Mouse (Mus musculus): ENCODE measurements around the gene Thap7. TPM values are rescaled to one million over a fixed set of nuclear protein-coding genes. Genes with fewer than 3 reads are reported as not detected.
"Not testable (repeated sequence)": the region's sequence is repeated elsewhere in the genome, so short reads cannot be mapped to it uniquely, and the experiment has no call there.

The Thap7 gene
- 10 to 100 TPM; 33.2 to 34.8 TPM for total RNA-seq (2021)

- peak; percentile 94 to 98 for DNase-seq (ENCODE audit: extremely low spot score in 1 of 2, low spot score in 2 of 2)
- intact Hi-C loops (cut with DNase I) = no loop called here
These were observed at the start of gene Thap7 for GRCm38 (mm10) chr16:17530640-17531288. TSS of gene Thap7 (minus strand) at chr16:17531136.

- no peak for DNase-seq (ENCODE audit: extremely low spot score in 1 of 2, low spot score in 2 of 2)
- intact Hi-C loops (cut with DNase I) = no loop called here
These were observed 45.9 kb upstream of the Thap7 start for GRCm38 (mm10) chr16:17576825-17577215.

DNA sequence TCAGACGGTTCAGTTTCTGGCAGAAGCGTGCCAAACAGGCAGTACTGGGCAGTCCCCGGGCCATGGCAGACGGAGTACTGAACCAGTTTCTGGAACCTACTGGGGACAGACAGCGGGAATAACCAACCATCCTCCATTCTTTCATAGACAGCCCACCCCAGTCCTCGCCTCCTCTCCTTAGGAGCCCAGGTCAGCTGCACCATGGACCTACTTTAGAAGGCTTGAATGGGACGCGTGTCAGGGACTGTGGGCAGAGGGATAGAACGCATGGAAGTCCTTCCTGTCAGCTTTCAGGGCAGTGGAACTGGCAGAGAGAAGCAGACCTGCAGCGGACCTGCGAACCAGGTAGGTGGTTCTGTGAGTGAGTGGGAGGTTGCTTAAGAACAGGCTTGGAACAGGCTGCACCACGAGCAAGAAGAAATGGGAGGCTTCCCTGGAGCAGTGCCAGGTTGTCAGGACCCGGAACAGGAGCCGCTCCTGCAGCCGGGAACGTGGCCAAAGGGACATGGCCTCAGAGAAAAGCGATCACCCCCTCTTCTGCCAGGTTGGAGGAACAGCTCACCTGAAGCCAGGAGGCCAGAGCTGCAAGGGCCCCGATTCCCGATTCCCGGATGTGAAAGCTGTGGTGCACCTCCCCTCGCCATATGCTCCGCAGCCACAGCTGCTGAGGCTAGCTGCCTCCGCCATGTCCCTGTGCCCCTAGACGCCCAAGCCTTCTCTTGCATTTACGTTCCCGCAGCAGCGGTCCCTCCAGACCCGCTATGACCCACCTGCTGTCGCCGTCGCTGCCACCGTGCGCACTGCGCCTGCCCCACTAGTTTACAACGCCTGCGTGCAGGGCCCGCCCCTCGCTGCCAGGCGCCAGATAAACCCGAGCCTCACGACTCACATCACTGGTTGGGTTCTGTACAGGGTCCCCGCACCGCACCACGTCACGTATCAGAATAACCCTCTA lies 45.2 kb upstream of the Thap7 start:
- intact Hi-C loops (cut with DNase I) = no loop called here
- peak; percentile 67 to 82 for DNase-seq (ENCODE audit: extremely low spot score in 1 of 2, low spot score in 2 of 2)

GRCm38 (mm10) chr16:17566186-17566585 lies 35.2 kb upstream of the Thap7 start:
- intact Hi-C loops (cut with DNase I) = no loop called here
- no peak for DNase-seq (ENCODE audit: extremely low spot score in 1 of 2, low spot score in 2 of 2)

- DNase-seq (ENCODE audit: extremely low spot score in 1 of 2, low spot score in 2 of 2) = no peak
- intact Hi-C loops (cut with DNase I) = no loop called here
These were observed 33.8 kb upstream of the Thap7 start for GRCm38 (mm10) chr16:17564771-17565170.

GRCm38 (mm10) chr16:17564221-17564620 lies 33.3 kb upstream of the Thap7 start:
- no peak for DNase-seq (ENCODE audit: extremely low spot score in 1 of 2, low spot score in 2 of 2)
- intact Hi-C loops (cut with DNase I) = no loop called here

GRCm38 (mm10) chr16:17563580-17563979 lies 32.6 kb upstream of the Thap7 start:
- DNase-seq (ENCODE audit: extremely low spot score in 1 of 2, low spot score in 2 of 2) = no peak

DNA sequence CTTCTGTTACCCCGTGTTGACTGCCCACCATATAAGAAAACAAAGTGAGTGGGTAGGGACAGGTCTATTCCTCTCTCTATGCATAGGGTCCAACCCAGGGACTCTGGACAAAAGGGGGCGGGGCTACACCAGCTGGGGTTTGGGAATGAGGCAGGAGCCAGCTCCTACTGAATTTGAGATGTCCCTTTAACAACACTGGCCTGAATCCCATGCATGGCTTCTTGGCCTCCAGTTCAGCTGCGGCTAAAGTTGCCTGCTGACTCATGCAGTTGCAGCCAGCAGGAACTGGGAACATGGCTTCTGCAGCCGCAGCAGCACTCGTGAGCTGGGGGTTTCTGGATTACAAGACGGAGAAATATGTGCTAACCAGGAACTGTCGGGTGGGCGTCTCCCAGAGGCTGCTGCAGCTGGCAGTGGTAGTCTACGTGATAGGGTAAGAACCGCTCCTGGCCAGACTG lies 30.8 kb upstream of the Thap7 start, which contains the start of gene P2rx6:
Gene P2rx6, plus strand, starts transcription at position 135 of the 458 bp plus-strand sequence.
- intact Hi-C loops (cut with DNase I) = no loop called here
- DNase-seq (ENCODE audit: extremely low spot score in 1 of 2, low spot score in 2 of 2) = peak in 1 of 2 experiments; percentile 69

More at GRCm38 (mm10) chr16:17563580-17563979, 32.6 kb upstream of the Thap7 start:
- intact Hi-C loops (cut with DNase I) = no loop called here

DNA sequence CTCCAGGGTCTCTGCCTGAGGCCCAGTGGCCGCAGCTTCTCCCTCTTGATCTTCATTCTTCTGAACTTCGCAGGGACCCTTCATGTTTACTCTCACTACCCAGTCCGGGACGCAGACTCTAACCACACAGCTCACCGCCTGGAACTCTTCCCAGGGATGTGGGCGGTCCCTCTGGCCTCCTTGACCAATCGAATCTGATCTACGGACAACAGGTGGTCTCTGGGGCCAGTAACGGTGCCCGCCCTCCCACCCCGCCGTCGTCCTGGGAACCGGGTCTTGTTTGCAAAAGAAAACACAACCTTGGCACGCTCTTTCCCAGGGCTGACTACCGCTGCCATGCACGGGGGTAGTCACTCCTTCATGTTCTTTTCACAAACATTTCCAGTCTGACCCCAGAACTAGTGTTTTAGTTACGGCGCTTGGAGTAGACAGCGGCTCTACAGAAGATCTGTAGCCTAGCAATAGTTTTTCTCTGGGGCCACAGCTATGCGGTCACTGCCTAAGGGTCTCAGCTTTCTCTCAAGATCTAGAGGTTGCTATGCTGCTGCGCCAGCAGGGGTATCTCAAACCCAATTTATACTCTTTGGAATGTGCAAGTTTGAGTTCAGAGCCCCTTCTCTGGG lies 30.3 kb upstream of the Thap7 start, which contains the start of gene Lrrc74b:
Gene Lrrc74b, minus strand, starts transcription at position 120 of the 623 bp plus-strand sequence.
- intact Hi-C loops (cut with DNase I) = no loop called here
- DNase-seq (ENCODE audit: extremely low spot score in 1 of 2, low spot score in 2 of 2) = peak in 1 of 2 experiments; percentile 86

GRCm38 (mm10) chr16:17559396-17560027 lies 28.6 kb upstream of the Thap7 start:
- intact Hi-C loops (cut with DNase I) = loop anchor here (5.0 kb wide), 2 partner anchors 58 to 253 kb away; partner anchors contain the start of gene Smpd4
- DNase-seq (ENCODE audit: extremely low spot score in 1 of 2, low spot score in 2 of 2) = no peak

DNA sequence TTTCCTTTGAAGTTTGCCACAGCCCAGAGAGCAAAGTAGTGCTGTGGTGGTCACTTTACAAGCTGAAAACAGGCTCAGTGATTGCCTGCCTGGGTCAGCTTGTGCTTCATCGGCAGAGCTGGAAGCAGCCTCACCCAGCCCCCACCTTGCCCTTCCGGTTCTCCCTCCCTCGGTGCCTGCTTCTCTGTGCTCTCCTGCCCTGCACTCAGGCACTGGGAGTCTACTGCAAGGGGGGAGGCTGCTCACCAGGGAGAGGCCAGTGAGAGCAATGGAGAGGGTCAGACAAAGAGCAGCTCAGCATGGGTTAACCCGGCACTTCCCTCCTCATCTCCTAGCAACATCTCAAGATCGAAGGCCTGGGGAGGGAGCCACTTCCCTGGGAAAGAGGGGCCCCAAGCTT lies 27.9 kb upstream of the Thap7 start:
- intact Hi-C loops (cut with DNase I) = loop anchor here (5.0 kb wide), 2 partner anchors 58 to 253 kb away; partner anchors contain the start of gene Smpd4

GRCm38 (mm10) chr16:17557947-17558480 lies 27.1 kb upstream of the Thap7 start:
- peak; percentile 50 to 60 for DNase-seq (ENCODE audit: extremely low spot score in 1 of 2, low spot score in 2 of 2)
- intact Hi-C loops (cut with DNase I) = loop anchor here (5.0 kb wide), 2 partner anchors 59 to 254 kb away; partner anchors contain the start of gene Smpd4

More for the DNA sequence above, 27.9 kb upstream of the Thap7 start:
- DNase-seq (ENCODE audit: extremely low spot score in 1 of 2, low spot score in 2 of 2) = no peak

DNA sequence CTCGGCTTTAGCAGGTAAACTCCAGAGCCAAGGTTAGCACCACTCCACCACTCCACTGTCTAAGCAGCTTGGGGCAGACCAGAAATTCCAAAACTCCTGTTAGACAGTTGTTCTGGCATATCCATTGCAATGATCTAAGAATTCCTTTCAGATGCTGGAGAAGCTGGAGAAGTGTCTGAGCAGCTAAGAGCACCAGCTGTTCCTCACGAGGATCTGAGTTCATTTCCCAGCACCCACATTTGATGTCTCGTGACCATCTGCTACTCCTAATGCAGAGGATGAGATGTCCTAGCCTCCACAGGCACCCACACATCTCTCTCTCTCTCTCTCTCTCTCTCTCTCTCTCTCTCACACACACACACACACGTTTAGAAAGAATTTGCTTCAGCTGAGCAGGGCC lies 26.0 kb upstream of the Thap7 start:
- intact Hi-C loops (cut with DNase I) = loop anchor here (5.0 kb wide), 2 partner anchors 60 to 255 kb away; partner anchors contain the start of gene Smpd4

DNA sequence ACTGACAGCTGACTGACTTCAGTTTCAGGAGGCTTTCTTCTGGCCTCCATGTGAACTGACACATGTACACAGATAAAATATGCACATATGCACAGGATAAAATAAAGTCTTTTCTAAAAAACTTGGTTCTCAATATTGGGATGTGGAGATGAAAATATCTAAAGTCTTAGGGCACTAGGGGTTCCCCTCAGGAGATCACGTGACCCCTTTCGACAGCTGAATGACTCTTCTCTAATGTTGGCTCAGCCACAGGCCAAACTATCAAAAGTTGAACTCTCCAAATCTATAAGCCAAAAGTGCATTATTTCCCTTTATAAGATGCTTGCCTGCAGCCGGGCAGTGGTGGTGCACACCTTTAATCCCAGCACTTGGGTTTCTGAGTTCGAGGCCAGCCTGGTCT lies 25.2 kb upstream of the Thap7 start:
- intact Hi-C loops (cut with DNase I) = loop anchor here (5.0 kb wide), 2 partner anchors 61 to 256 kb away; partner anchors contain the start of gene Smpd4
- no peak for DNase-seq (ENCODE audit: extremely low spot score in 1 of 2, low spot score in 2 of 2)

More for the DNA sequence above, 26.0 kb upstream of the Thap7 start:
- DNase-seq (ENCODE audit: extremely low spot score in 1 of 2, low spot score in 2 of 2) = no peak

- intact Hi-C loops (cut with DNase I) = loop anchor here (5.0 kb wide), 2 partner anchors 63 to 258 kb away; partner anchors contain the start of gene Smpd4
- not testable (repeated sequence) for DNase-seq (ENCODE audit: extremely low spot score in 1 of 2, low spot score in 2 of 2)
These were observed 23.8 kb upstream of the Thap7 start for GRCm38 (mm10) chr16:17554702-17555101.

DNA sequence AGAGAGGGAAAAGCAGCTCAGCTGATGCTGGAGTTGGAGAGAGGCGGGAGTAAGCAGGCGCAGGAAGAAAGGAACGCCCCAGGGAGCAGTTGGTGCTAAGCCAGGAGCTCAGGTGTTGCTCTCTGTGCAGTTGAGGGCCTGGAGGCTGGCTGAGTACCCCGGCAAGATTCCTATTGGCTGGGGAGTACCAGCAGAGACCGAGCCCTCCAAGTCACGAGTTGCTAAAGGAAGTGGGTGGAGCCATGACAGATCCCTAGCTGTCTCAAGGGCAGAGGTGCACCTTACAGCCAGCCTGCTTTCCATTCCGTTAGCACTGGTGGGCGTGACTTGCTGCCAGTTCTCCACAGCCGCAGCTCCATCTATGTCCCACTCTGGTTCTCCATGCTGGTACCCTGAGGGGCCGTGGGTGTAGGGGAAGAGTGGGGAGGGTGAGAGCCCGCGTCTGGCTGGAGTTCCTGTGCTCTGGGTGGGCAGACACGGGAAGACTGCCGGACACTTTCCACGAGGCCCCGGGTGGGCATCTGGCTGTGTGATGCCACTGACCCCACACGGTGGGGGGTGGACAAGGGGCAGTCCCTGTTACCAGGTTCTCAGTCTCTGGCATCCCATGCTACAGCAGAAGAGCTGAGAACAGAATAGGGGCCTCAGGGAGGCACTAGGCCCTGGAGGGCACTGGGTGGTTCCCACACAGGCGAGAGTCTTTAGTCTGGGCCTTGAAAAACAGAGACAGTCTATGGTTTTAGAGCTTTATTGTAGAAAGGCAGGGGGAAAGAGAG lies 23.2 kb upstream of the Thap7 start:
- DNase-seq (ENCODE audit: extremely low spot score in 1 of 2, low spot score in 2 of 2) = no peak
- intact Hi-C loops (cut with DNase I) = no loop called here

DNA sequence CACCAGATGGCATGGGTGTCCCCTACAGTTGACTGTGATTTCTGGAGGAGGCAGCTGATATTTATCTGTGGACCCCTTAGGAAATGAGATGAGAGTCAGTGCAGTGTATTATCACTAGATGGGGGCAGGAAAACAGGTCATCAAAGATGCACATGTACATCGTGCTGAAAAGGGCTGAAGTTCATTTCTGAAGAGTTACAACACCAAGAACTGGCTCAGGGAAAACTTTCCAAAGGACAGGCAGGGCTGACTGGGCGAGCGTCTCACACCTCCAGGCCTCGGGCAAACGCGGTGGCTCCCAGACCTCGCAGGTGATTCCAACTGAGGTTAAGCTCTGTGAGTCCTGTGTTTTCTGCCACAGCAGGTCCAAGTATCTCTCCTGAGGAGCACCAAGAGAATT lies 21.9 kb upstream of the Thap7 start:
- intact Hi-C loops (cut with DNase I) = no loop called here
- no peak for DNase-seq (ENCODE audit: extremely low spot score in 1 of 2, low spot score in 2 of 2)
